Mouse (Mus musculus) cerebellum, adult 8-10 months (tissue): ENCODE measurements around the gene Scyl1.

Experiments
- DNase-seq: peaks from one replicate; pipeline ENCODE4 v3.0.0; 2022

Gene Scyl1

GRCm38 (mm10) chr19:5713255-5713654 is 58.0 kb downstream of the Scyl1 start:
- no peak for DNase-seq

- DNase-seq: no peak
Observed at GRCm38 (mm10) chr19:5711907-5712460, 59.2 kb downstream of the Scyl1 start.

GRCm38 (mm10) chr19:5711218-5711617 is 60.0 kb downstream of the Scyl1 start:
- peak; percentile 72 for DNase-seq

GRCm38 (mm10) chr19:5710581-5710980 is 60.6 kb downstream of the Scyl1 start:
- no peak for DNase-seq

- no peak for DNase-seq
Observed at GRCm38 (mm10) chr19:5710068-5710467, 61.2 kb downstream of the Scyl1 start.
